Mouse (Mus musculus): Measurements from ENCODE around the gene Pik3r6. TPM values are rescaled to one million over a fixed set of nuclear protein-coding genes. Genes with fewer than 3 reads are reported as not detected.

The Pik3r6 gene
- polyA plus RNA-seq, 1 experiment: 7.0 TPM

- no peak for DNase-seq (ENCODE audit: low read depth)
Observed at GRCm38 (mm10) chr11:68536026-68536425, 33.2 kb downstream of the Pik3r6 start.

- DNase-seq (ENCODE audit: low read depth): no peak
Observed at GRCm38 (mm10) chr11:68536465-68536864, 33.6 kb downstream of the Pik3r6 start.

GRCm38 (mm10) chr11:68539621-68540020 lies 36.8 kb downstream of the Pik3r6 start:
- no peak for DNase-seq (ENCODE audit: low read depth)

GRCm38 (mm10) chr11:68544554-68544953 lies 41.7 kb downstream of the Pik3r6 start:
- DNase-seq (ENCODE audit: low read depth): no peak

- DNase-seq (ENCODE audit: low read depth): no peak
Observed at GRCm38 (mm10) chr11:68545172-68545571, 42.4 kb downstream of the Pik3r6 start.

GRCm38 (mm10) chr11:68545682-68546222 lies 42.9 kb downstream of the Pik3r6 start:
- no peak for DNase-seq (ENCODE audit: low read depth)

GRCm38 (mm10) chr11:68547484-68547883 lies 44.7 kb downstream of the Pik3r6 start:
- DNase-seq (ENCODE audit: low read depth): no peak

GRCm38 (mm10) chr11:68549597-68549996 lies 46.8 kb downstream of the Pik3r6 start:
- DNase-seq (ENCODE audit: low read depth): no peak

GRCm38 (mm10) chr11:68550358-68550757 lies 47.5 kb downstream of the Pik3r6 start:
- no peak for DNase-seq (ENCODE audit: low read depth)

GRCm38 (mm10) chr11:68553981-68554471 lies 51.2 kb downstream of the Pik3r6 start:
- DNase-seq (ENCODE audit: low read depth): no peak

- DNase-seq (ENCODE audit: low read depth): no peak
Observed at GRCm38 (mm10) chr11:68555918-68556584, 53.2 kb downstream of the Pik3r6 start, which contains the start of gene Mfsd6l. Gene Mfsd6l, plus strand, starts transcription at chr11:68556186.

GRCm38 (mm10) chr11:68559546-68559945 lies 56.7 kb downstream of the Pik3r6 start:
- DNase-seq (ENCODE audit: low read depth): no peak

GRCm38 (mm10) chr11:68561957-68562950 lies 59.4 kb downstream of the Pik3r6 start:
- no peak for DNase-seq (ENCODE audit: low read depth)

GRCm38 (mm10) chr11:68564356-68565031 lies 61.7 kb downstream of the Pik3r6 start:
- no peak for DNase-seq (ENCODE audit: low read depth)

- no peak for DNase-seq (ENCODE audit: low read depth)
Observed at GRCm38 (mm10) chr11:68565032-68565429, 62.2 kb downstream of the Pik3r6 start.

GRCm38 (mm10) chr11:68566447-68567059 lies 63.7 kb downstream of the Pik3r6 start:
- no peak for DNase-seq (ENCODE audit: low read depth)

GRCm38 (mm10) chr11:68570861-68571260 lies 68.0 kb downstream of the Pik3r6 start:
- no peak for DNase-seq (ENCODE audit: low read depth)

GRCm38 (mm10) chr11:68577076-68577475 lies 74.3 kb downstream of the Pik3r6 start:
- DNase-seq (ENCODE audit: low read depth): no peak

- DNase-seq (ENCODE audit: low read depth): no peak
Observed at GRCm38 (mm10) chr11:68579462-68579881, 76.7 kb downstream of the Pik3r6 start.

- no peak for DNase-seq (ENCODE audit: low read depth)
Observed at GRCm38 (mm10) chr11:68580566-68580965, 77.7 kb downstream of the Pik3r6 start.

- no peak for DNase-seq (ENCODE audit: low read depth)
Observed at GRCm38 (mm10) chr11:68583225-68583624, 80.4 kb downstream of the Pik3r6 start.

Data from gonadal fat pad, adult 2 months (tissue).